Mouse (Mus musculus) cerebellum, adult 2 months (tissue): ENCODE measurements around the gene Zfp282. TPM values are rescaled to one million over a fixed set of nuclear protein-coding genes. Genes with fewer than 3 reads are reported as not detected.
A peak's percentile ranks its signal among the peaks of the same experiment; 100 is the strongest.

Experiments used
- DNase-seq, 2 experiments: peaks; one replicate each; pipeline ENCODE4 v3.0.0; 2021
- H3K27ac ChIP-seq: fragments of 200-500 bp; 2 replicates; pipeline ENCODE4 v1.5.1; 2012; ENCODE audit warnings: low read length, control low read depth, inconsistent platforms; ENCODE audit not compliant: insufficient read depth
- H3K27me3 ChIP-seq: fragments of 200-500 bp; 2 replicates; pipeline ENCODE4 v1.6.1; 2012; ENCODE audit warnings: inconsistent platforms, mild to moderate bottlenecking, low read length, moderate library complexity; ENCODE audit not compliant: control insufficient read depth, insufficient read depth
- H3K4me1 ChIP-seq: fragments of 200-500 bp; 2 replicates; pipeline ENCODE4 v1.6.1; 2011; ENCODE audit warnings: low read length; ENCODE audit not compliant: control insufficient read depth, insufficient read depth
- H3K4me3 ChIP-seq: fragments of 200-500 bp; replicated peaks from 2 replicates; pipeline ENCODE3; 2011; ENCODE audit warnings: mild to moderate bottlenecking, low read depth, low read length, control low read depth; ENCODE audit not compliant: insufficient read depth
- CTCF ChIP-seq: fragments of 200-500 bp; IDR thresholded peaks from 2 replicates; pipeline ENCODE4 v1.5.1; 2011; ENCODE audit warnings: low read depth, mild to moderate bottlenecking, control low read depth, low read length, moderate library complexity, borderline replicate concordance; ENCODE audit not compliant: insufficient read depth
- POLR2A ChIP-seq: fragments of 200-500 bp; IDR thresholded peaks from 2 replicates; pipeline ENCODE4 v1.6.1; 2011; ENCODE audit warnings: low read length, control low read depth, borderline replicate concordance; ENCODE audit not compliant: insufficient read depth
- WGBS: fragments of 180-500 bp; shearing (Covaris S2); methylation state at CpG from one replicate; pipeline ENCODE4 v1.1.7; 2018; 5-methylcytosine and 5-hydroxymethylcytosine counted together
- polyA plus RNA-seq: library from polyadenylated mRNA; depleted of rRNA; stranded (reverse); fragments of >200 nt; gene quantifications from 2 replicates; pipeline ENCODE4 v1.2.3, GENCODE M21; 2012

Gene Zfp282
- polyA plus RNA-seq, 1 experiment, result 14.0 TPM

- H3K27ac ChIP-seq, result peak within 1 kb of the TSS; percentile 82
- H3K27me3 ChIP-seq, result no peaks in the 10 kb centered on the region
- H3K4me3 ChIP-seq, result peak within 1 kb of the TSS; percentile 82
- peak; percentile 91 for DNase-seq
- WGBS, result under 1% methylated on average over 67 of the region's 67 CpGs
- H3K4me1 ChIP-seq, result peaks cover 6% of the 10 kb centered on the region
- TF ChIP-seq POLR2A (peak; percentile 62), CTCF (peak; percentile 59)
These were observed 43.7 kb downstream of the Zfp282 start, which contains the start of gene Zfp212 for GRCm38 (mm10) chr6:47920447-47921340. Gene Zfp212, plus strand, starts transcription at chr6:47920476.

- peak overlapping the region; percentile 52 for H3K4me3 ChIP-seq
- 50% methylated on average over 12 of the region's 12 CpGs for WGBS
- H3K27me3 ChIP-seq, result no peaks in the 10 kb centered on the region
- no peak for TF ChIP-seq POLR2A
- TF ChIP-seq CTCF, result no peak
- no peaks in the 10 kb centered on the region for H3K4me1 ChIP-seq
- DNase-seq, result no peak
- H3K27ac ChIP-seq, result no peak overlapping the region
These were observed 65.5 kb downstream of the Zfp282 start for GRCm38 (mm10) chr6:47942461-47942860.

GRCm38 (mm10) chr6:47943021-47943691, 66.2 kb downstream of the Zfp282 start:
- H3K4me1 ChIP-seq, result no peaks in the 10 kb centered on the region
- no peak overlapping the region for H3K27ac ChIP-seq
- peak; percentile 42; the same call in 1 of the 2 replicates for TF ChIP-seq CTCF
- TF ChIP-seq POLR2A, result no peak
- peak overlapping the region; percentile 52 for H3K4me3 ChIP-seq
- 9% methylated on average over 64 of the region's 64 CpGs for WGBS
- peak; percentile 69 to 74 for DNase-seq
- H3K27me3 ChIP-seq, result no peaks in the 10 kb centered on the region

DNA sequence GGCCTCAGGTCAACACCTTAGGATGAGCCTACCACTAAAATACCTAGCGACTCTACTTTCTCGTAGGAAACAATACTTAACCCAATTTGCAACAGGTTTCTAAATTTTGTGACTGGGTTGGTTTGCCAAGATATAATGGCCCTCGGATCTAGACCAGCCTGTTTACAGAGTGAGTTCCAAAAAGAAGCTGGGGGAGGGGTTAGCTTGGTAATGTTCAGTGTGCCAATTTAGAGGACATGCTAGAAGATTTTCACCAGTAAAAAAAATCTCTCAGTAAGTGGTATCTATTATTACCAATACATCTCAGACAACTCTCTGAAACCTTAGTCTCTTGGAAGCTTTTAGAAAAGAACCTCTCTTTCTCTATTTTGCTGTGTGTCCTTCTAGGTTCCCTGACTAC, 66.7 kb downstream of the Zfp282 start:
- TF ChIP-seq CTCF (no peak), POLR2A (no peak)
- H3K4me3 ChIP-seq, result peak overlapping the region; percentile 52
- 70% methylated on average over 3 of the region's 3 CpGs for WGBS

DNA sequence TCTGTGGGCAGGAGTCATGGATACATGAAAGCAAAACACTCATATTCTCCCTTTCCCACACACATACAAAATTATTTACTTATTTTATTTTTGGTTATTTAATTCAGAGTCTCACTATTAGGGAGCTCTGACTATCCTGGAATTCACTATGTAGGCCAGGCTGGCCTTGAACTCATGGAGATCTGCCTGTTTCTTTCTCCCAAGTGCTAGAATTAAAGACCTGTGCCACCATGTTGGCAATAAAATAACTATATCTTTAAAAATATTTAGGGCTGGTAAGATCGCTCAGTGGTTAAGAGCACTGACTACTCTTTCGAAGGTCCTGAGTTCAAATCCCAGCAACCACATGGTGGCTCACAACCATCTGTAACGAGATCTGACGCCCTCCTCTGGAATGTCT, 70.4 kb downstream of the Zfp282 start:
- no peak overlapping the region for H3K27ac ChIP-seq
- WGBS, result 98% methylated on average over 4 of the region's 4 CpGs
- DNase-seq, result no peak
- H3K4me3 ChIP-seq, result no peak overlapping the region
- H3K27me3 ChIP-seq, result no peaks in the 10 kb centered on the region
- no peaks in the 10 kb centered on the region for H3K4me1 ChIP-seq
- TF ChIP-seq CTCF (no peak), POLR2A (no peak)

More for the DNA sequence above, 66.7 kb downstream of the Zfp282 start:
- Histone ChIP-seq H3K4me1 (no peaks in the 10 kb centered on the region), H3K27ac (no peak overlapping the region), H3K27me3 (no peaks in the 10 kb centered on the region)
- no peak for DNase-seq

- peak; percentile 97 for DNase-seq
- TF ChIP-seq CTCF (no peak), POLR2A (peak; percentile 87; the same call in 1 of the 2 replicates)
- Histone ChIP-seq H3K4me3 (peak within 1 kb of the TSS; percentile 77), H3K27me3 (no peaks in the 10 kb centered on the region), H3K4me1 (peaks cover 9% of the 10 kb centered on the region), H3K27ac (peak within 1 kb of the TSS; percentile 72)
- under 1% methylated on average over 31 of the region's 31 CpGs for WGBS
These were observed 76.3 kb downstream of the Zfp282 start, which contains the start of gene Zfp956 for GRCm38 (mm10) chr6:47953191-47953726. Gene Zfp956, plus strand, starts transcription at chr6:47953390.

- no peak for DNase-seq
- no peak for TF ChIP-seq CTCF
- TF ChIP-seq POLR2A, result no peak
- no peak overlapping the region for H3K27ac ChIP-seq
- WGBS, result 76% methylated on average over 3 of the region's 3 CpGs
- no peaks in the 10 kb centered on the region for H3K27me3 ChIP-seq
- peaks cover 9% of the 10 kb centered on the region for H3K4me1 ChIP-seq
- no peak overlapping the region for H3K4me3 ChIP-seq
These were observed 77.4 kb downstream of the Zfp282 start for GRCm38 (mm10) chr6:47954425-47954824.
